11 mouse cellular contexts compared by ENCODE assay signal in the genomic region with DNA sequence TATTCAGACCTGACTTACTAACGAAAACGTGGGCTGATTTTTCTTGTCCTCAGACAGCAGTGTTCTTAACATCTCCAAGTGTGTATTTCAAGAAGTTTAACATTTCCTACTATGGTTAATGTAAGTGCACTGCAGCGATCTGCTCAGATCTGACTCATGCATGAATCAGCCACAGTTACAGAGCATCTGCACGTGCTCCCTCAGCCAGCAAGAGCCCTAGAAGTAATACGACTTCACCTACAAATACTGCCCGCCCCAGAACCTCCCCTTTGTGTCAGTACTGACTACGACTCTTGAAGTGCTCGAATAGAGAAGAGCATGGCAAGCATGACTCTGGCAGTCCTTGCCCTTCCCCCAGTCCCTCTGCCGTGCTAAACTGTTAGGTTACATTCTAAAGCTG. TPM values are rescaled to one million over a fixed set of nuclear protein-coding genes. Genes with fewer than 3 reads are reported as not detected.
DNase-seq lines count a peak whose midpoint lies in the region; ATAC-seq and TF ChIP-seq lines count a peak whose summit lies in the region.
"Had no signal": no experiment of that assay in that cellular context is flagged by ENCODE, and none has a peak within 500 bp of the region (broad histone marks: within the 10 kb centered on the region; RNA-seq: fewer than 3 reads in every experiment).

No protein-coding gene starts in this region.

- DNase-seq in urinary bladder, postnatal 14 days (ENCODE audit: low spot score): peak; percentile 22
- no peak for DNase-seq in urinary bladder, adult 18-20 months (ENCODE audit: low spot score in 2 of 2)
- peak; percentile 10 for DNase-seq in adrenal gland, postnatal 25 days
- DNase-seq in left cerebral cortex, postnatal 36 days (ENCODE audit: low spot score in 2 of 2): peak; percentile 28 to 45
- no peak for DNase-seq in thymus, postnatal 14 days
- no peak for DNase-seq in midbrain, postnatal 0 days (ENCODE audit: low spot score)
- DNase-seq: cerebellum, adult 11 months had no signal

- H3K9ac ChIP-seq in midbrain, postnatal 0 days (replicated peaks; ENCODE audit: low read length, poor library complexity, severe bottlenecking): no peak overlapping the region
- H3K9ac ChIP-seq: embryonic facial prominence, embryonic 12.5 days; heart, embryonic 13.5 days; lung, embryonic 15.5 days had no signal

- no peaks in the 10 kb centered on the region for H3K4me1 ChIP-seq in midbrain, postnatal 0 days (ENCODE audit: insufficient read depth, low read length)
- H3K4me1 ChIP-seq: embryonic facial prominence, embryonic 12.5 days; lung, embryonic 15.5 days had no signal

- H3K4me2 ChIP-seq in midbrain, postnatal 0 days (ENCODE audit: low read depth, low read length, poor library complexity, severe bottlenecking): no peak overlapping the region
- H3K4me2 ChIP-seq: embryonic facial prominence, embryonic 12.5 days; heart, embryonic 13.5 days; lung, embryonic 15.5 days had no signal

- WGBS in midbrain, postnatal 0 days: 80% methylated on average over 9 of the region's 9 CpGs

- H3K27me3 ChIP-seq in midbrain, postnatal 0 days (ENCODE audit: insufficient read depth, low read length): no peaks in the 10 kb centered on the region
- H3K27me3 ChIP-seq: embryonic facial prominence, embryonic 12.5 days; heart, embryonic 13.5 days; lung, embryonic 15.5 days had no signal

- intact Hi-C loops in left cerebral cortex, postnatal 36 days (cut with DNase I): no loop called here

- H3K9me3 ChIP-seq in midbrain, postnatal 0 days (ENCODE audit: low read length): no peaks in the 10 kb centered on the region
- H3K9me3 ChIP-seq: embryonic facial prominence, embryonic 12.5 days; heart, embryonic 13.5 days; lung, embryonic 15.5 days had no signal

- H3K27ac ChIP-seq in midbrain, postnatal 0 days (ENCODE audit: low read depth, low read length): no peak overlapping the region
- H3K27ac ChIP-seq: embryonic facial prominence, embryonic 12.5 days; heart, embryonic 13.5 days; lung, embryonic 15.5 days had no signal

- TF ChIP-seq CTCF in midbrain, postnatal 0 days (IDR thresholded peaks at IDR 0.05): no peak

- H3K4me3 ChIP-seq in midbrain, postnatal 0 days (ENCODE audit: low read depth, low read length): no peak overlapping the region
- H3K4me3 ChIP-seq: embryonic facial prominence, embryonic 12.5 days; heart, embryonic 13.5 days; lung, embryonic 15.5 days had no signal

- no peak for ATAC-seq in inflammation-experienced regulatory T-cells, adult 6 months
- ATAC-seq in midbrain, postnatal 0 days (ENCODE audit: low FRiP score): no peak

- H3K36me3 ChIP-seq in midbrain, postnatal 0 days (ENCODE audit: insufficient read depth, low read length): no peaks in the 10 kb centered on the region
- H3K36me3 ChIP-seq: embryonic facial prominence, embryonic 12.5 days; heart, embryonic 13.5 days; lung, embryonic 15.5 days had no signal

RNA-seq across cellular contexts. Expression of a gene that starts 19.5 kb away (rescaled TPM):
- total RNA-seq in adrenal gland, postnatal 25 days (2021): 0.62 and 1.2 TPM in 2 replicates
- total RNA-seq in left cerebral cortex, postnatal 36 days (2021): not detected
- polyA plus RNA-seq in inflammation-experienced regulatory T-cells, adult 6 months (2017; shearing (Covaris generic)): not detected
- total RNA-seq in midbrain, postnatal 0 days (2014; rRNA removed): 0.11 TPM in 1 of 2 replicates, not detected in the other
- 0.18 and 0.36 TPM in 2 replicates for polyA plus RNA-seq in midbrain, postnatal 0 days (2015; fragmentation: Nextera tagmentation; extraction: Ambion mirVana)

Comparison
In these comparisons a context has a peak if more than half of its experiments do, and no peak if none do; other contexts are left out.
1. DNase-seq: peak in urinary bladder, postnatal 14 days (single experiment), adrenal gland, postnatal 25 days (single experiment) and left cerebral cortex, postnatal 36 days (2 of 2); none in urinary bladder, adult 18-20 months (0 of 2), thymus, postnatal 14 days (single experiment) and midbrain, postnatal 0 days (single experiment).